Mouse (Mus musculus): ENCODE measurements at regions not wholly inside any gene's neighbourhood (a gene's known extent, or its start where the extent isn't known, plus 50 kb on each side); places are given as distances from the start of the nearest gene placed in this dataset.

- Histone ChIP-seq H3K27ac (no peak overlapping the region), H3K36me3 (ENCODE audit: insufficient read depth, low read length) (no peaks in the 10 kb centered on the region), H3K4me2 (ENCODE audit: low read depth, low read length) (no peak overlapping the region), H3K9ac (replicated peaks; ENCODE audit: low read length) (no peak overlapping the region), H3K9me3 (ENCODE audit: low read length) (no peaks in the 10 kb centered on the region), H3K4me3 (ENCODE audit: low read length) (no peak overlapping the region), H3K4me1 (ENCODE audit: insufficient read depth, low read length) (no peaks in the 10 kb centered on the region), H3K27me3 (ENCODE audit: insufficient read depth, low read length) (no peaks in the 10 kb centered on the region)
- ATAC-seq (no peak), DNase-seq (ENCODE audit: low spot score) (no peak)
- no peak for TF ChIP-seq CTCF (IDR thresholded peaks at IDR 0.05; ENCODE audit: low read depth)
- WGBS, result 74% methylated on average over 3 of the region's 3 CpGs
These were observed 92.0 kb upstream of the Fut9 start for GRCm38 (mm10) chr4:25891888-25892661.

Measured in hindbrain, postnatal 0 days (tissue).